Mouse (Mus musculus) limb, embryonic 12.5 days (tissue): Measurements from ENCODE around the gene Mbd3. TPM values are rescaled to one million over a fixed set of nuclear protein-coding genes. Genes with fewer than 3 reads are reported as not detected.

Experiments used
- ATAC-seq: fragments of 200-750 bp; cut with Nextera tagmentation; 2 replicates; pipeline ENCODE4 v1.8.0; 2017; ENCODE audit warnings: low read depth, moderate TSS enrichment; ENCODE audit not compliant: insufficient number of reproducible peaks, insufficient read depth, low FRiP score, low TSS enrichment
- H3K27ac ChIP-seq: fragments of 300-500 bp; sonication (generic); 2 replicates; pipeline ENCODE4 v1.5.1; 2016; ENCODE audit warnings: mild to moderate bottlenecking, moderate library complexity
- H3K27me3 ChIP-seq: fragments of 300-500 bp; sonication (generic); 2 replicates; pipeline ENCODE4 v1.6.1; 2016; ENCODE audit warnings: mild to moderate bottlenecking, moderate library complexity
- H3K36me3 ChIP-seq: fragments of 300-500 bp; sonication (generic); 2 replicates; pipeline ENCODE4 v1.6.1; 2016; ENCODE audit warnings: mild to moderate bottlenecking, moderate library complexity
- H3K4me1 ChIP-seq: fragments of 300-500 bp; sonication (generic); replicated peaks from 2 replicates; pipeline ENCODE4 v1.6.1; 2016
- H3K4me2 ChIP-seq: fragments of 300-500 bp; sonication (generic); 2 replicates; pipeline ENCODE4 v1.6.1; 2016; ENCODE audit warnings: mild to moderate bottlenecking, moderate library complexity
- H3K4me3 ChIP-seq: fragments of 300-500 bp; sonication (generic); replicated peaks from 2 replicates; pipeline ENCODE4 v1.5.1; 2016; ENCODE audit warnings: mild to moderate bottlenecking
- H3K9ac ChIP-seq: fragments of 300-500 bp; sonication (generic); replicated peaks from 2 replicates; pipeline ENCODE4 v1.6.1; 2016; ENCODE audit warnings: mild to moderate bottlenecking, moderate library complexity
- H3K9me3 ChIP-seq: fragments of 300-500 bp; sonication (generic); 2 replicates; pipeline ENCODE4 v1.6.1; 2016; ENCODE audit warnings: mild to moderate bottlenecking, moderate library complexity
- WGBS: fragments of 180-500 bp; shearing (Covaris S2); methylation state at CpG from one replicate; pipeline ENCODE4 v1.1.7; 2016; 5-methylcytosine and 5-hydroxymethylcytosine counted together
- polyA plus RNA-seq: library from polyadenylated mRNA; unstranded; fragments of >200 nt; fragmentation: Nextera tagmentation; extraction: Ambion mirVana; gene quantifications from 2 replicates; pipeline ENCODE4 v1.2.1, GENCODE M21; 2016

Mbd3 gene
- 361 and 364 TPM in 2 replicates for polyA plus RNA-seq

DNA sequence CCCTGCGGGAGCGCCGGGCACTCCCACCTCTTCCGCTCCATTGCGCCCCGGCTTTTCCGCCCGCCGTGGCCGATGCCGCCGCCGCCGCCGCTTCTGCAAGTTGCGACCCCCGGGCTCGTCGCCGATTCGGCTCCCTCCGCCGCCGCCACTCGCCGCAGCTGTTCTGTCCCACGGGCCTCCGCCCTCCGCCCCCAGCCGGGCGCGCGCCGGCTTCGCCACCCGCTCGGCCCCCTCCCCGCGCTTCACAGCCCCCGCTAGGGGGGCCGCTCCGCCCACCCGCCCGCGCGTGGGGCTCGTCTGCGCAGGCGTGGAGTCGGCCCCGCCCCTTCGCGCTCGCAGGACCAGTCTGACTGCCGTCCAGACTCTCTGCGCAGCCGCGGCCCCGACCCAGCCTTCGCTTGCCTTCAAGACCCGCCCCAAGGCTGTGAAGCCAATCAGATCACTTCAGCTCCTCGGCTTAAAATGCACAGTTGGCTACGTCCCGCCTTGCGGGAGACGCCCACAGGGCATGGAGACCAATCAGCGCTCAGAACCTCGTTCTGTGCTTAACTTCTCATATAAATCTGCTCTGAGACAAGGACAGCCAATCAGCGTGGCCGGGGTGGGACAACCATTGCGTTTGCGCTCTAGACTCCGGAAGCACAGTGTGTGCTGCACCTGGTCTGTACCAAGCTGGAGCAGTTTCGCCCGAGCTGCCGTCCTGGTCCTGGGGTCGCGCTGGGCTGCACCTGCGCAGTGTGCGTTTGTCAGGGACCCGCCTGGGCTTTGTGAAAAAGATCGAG, at the start of gene Mbd3:
Gene Mbd3, minus strand, starts transcription at position 360 of the 782 bp plus-strand sequence.
- Histone ChIP-seq H3K9ac (peak within 1 kb of the TSS; percentile 95), H3K4me3 (peak within 1 kb of the TSS; percentile 74), H3K27me3 (no peaks in the 10 kb centered on the region), H3K36me3 (peaks cover 68% of the 10 kb centered on the region), H3K4me2 (peak within 1 kb of the TSS; percentile 88), H3K27ac (peak within 1 kb of the TSS; percentile 99), H3K4me1 (peaks cover 33% of the 10 kb centered on the region), H3K9me3 (0 out of 2 replicates have a peak, but pooled peaks cover 5% of the 10 kb centered on the region)
- peak; percentile 97 for ATAC-seq
- under 1% methylated on average over 82 of the region's 82 CpGs for WGBS

DNA sequence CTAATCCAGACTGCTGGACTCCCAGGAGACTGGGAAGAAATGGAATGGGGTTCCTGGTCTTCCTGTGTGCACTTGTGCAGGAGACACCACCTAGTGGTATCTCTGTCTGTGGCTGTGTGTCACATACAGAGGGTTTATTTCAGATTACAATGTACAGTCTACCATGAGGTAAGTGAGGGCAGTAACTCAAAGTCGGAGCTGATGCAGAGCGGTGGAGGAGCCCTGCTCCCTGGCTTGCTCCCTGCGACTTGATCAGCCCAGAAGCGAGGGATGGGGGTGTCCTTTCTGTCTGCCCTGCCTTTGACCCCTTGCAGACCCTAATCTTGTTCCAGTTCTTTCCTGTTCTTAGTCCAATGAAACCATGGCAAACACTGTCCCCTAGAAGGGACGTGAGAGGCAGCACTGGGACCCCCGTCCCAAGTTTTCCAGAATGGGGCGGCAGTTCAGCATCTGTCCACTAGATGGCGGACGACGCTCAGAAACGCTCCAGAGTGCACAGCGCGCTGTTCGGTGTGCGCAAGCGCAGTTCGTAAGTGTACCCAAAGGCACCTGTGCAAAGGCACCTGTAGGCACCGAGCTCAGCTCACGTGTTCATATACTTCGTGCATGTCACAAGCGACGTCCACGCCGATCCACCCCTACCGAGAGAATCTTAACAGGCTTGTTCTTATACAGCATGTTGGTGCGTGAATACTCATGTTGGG, 46.7 kb upstream of the Mbd3 start:
- H3K27me3 ChIP-seq: peaks cover 80% of the 10 kb centered on the region
- no peak overlapping the region for H3K27ac ChIP-seq
- peaks cover 6% of the 10 kb centered on the region; the same call in 1 of the 2 replicates for H3K4me1 ChIP-seq
- no peaks in the 10 kb centered on the region for H3K9me3 ChIP-seq
- WGBS: 7% methylated on average over 26 of the region's 26 CpGs
- ATAC-seq: peak; percentile 29; the same call in 1 of the 2 replicates
- no peak overlapping the region for H3K4me3 ChIP-seq
- no peak overlapping the region for H3K4me2 ChIP-seq
- H3K36me3 ChIP-seq: no peaks in the 10 kb centered on the region
- H3K9ac ChIP-seq: no peak overlapping the region

DNA sequence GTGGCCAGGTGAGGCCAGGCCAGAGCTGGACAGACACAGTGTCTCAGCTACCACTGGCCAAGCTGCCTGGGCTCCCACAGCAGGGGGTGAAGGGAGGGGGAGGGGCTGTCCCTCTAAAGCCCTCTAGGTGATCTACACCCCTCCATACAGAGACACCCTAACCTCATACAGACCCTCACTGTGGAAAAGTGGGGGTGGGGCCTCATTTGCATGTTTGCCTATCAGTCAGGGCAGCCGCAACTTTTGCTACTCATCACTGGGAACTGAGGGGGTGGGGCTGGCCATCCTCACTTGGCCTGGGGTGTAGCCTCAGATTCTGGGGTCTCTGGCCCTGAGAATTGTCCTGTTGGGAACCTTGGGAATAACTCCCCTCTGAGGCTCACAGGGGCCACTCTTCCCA, 45.7 kb upstream of the Mbd3 start:
- H3K9ac ChIP-seq: no peak overlapping the region
- WGBS: 50% methylated on average over 1 of the region's 1 CpGs
- H3K4me1 ChIP-seq: peaks cover 6% of the 10 kb centered on the region; the same call in 1 of the 2 replicates
- no peaks in the 10 kb centered on the region for H3K9me3 ChIP-seq
- no peak overlapping the region for H3K4me2 ChIP-seq
- H3K27ac ChIP-seq: no peak overlapping the region
- no peak for ATAC-seq
- H3K36me3 ChIP-seq: no peaks in the 10 kb centered on the region
- peaks cover 72% of the 10 kb centered on the region for H3K27me3 ChIP-seq
- H3K4me3 ChIP-seq: no peak overlapping the region

DNA sequence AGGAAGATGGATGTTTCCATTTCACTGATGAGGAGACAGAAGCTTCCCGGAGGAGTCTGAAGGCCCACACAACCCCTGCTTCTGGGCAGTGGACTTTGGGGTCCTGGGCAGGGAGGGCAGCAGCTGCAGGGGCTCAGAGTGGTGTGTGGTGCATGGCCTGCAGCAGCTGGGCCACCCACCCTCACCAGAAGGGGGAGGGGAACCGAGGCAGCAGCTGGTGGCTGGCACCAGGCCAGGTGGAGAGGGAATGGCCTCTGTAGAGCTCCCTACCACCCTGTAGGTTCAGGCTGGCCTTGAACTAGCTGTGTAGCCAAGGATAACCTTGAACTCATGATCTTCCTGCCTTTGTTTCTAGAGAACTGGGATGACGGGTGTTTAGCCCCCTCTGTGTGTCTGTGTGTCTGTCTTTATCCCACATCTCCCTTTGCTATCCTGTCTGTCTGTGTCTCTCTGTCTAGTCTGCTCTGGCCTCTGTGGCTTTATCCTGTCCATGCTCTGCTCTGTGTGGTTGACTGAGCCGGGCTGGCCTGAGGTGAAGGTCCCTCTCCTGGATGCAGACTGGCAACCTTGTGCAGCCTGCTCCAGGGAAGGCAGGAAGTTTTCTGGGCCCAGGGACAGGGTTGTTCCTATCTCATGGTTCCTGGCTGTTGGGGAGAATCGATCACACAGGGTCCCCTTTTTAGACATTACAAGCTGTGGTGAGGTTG, 45.1 kb upstream of the Mbd3 start:
- ATAC-seq: no peak
- Histone ChIP-seq H3K9ac (0 out of 2 replicates have a peak overlapping the region, but pooled peaks have one; percentile 23), H3K4me1 (peaks cover 6% of the 10 kb centered on the region; the same call in 1 of the 2 replicates), H3K9me3 (no peaks in the 10 kb centered on the region), H3K4me2 (no peak overlapping the region), H3K27ac (no peak overlapping the region), H3K36me3 (no peaks in the 10 kb centered on the region), H3K4me3 (no peak overlapping the region), H3K27me3 (peaks cover 66% of the 10 kb centered on the region)
- WGBS: 47% methylated on average over 5 of the region's 5 CpGs

DNA sequence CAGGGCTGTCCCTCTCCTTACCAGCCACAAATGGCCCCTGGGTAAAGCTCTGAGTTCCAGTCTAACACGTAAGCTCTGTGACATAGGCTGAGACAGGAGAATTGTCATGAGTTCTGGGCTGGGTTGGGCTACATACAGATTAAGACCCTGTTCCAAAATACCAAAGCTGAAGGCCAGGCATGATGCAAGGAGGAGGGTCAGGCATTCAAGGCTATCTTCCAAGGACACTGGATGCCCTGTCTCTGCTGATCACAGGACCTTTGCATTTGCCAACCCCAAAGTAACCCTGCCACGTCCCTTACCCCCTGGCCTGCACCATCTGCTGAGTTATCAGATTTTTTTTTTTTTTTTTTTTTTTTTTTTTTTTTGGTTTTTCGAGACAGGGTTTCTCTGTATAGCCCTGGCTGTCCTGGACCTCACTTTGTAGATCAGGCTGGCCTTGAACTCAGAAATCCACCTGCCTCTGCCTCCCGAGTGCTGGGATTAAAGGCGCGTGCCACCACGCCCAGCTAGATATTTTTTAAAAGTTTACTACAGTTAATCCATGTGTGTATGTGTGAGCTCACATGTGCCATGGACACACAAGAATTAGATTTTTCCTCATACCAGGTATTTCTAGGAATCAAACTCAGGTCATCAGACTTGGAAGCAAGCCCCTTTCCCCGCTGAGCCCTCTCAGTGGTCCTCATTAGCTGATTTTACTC, 44.4 kb upstream of the Mbd3 start:
- H3K4me1 ChIP-seq: peaks cover 6% of the 10 kb centered on the region; the same call in 1 of the 2 replicates
- H3K27me3 ChIP-seq: peaks cover 58% of the 10 kb centered on the region
- ATAC-seq: no peak
- H3K4me3 ChIP-seq: no peak overlapping the region
- 0 out of 2 replicates have a peak overlapping the region, but pooled peaks have one; percentile 23 for H3K9ac ChIP-seq
- H3K9me3 ChIP-seq: no peaks in the 10 kb centered on the region
- no peak overlapping the region for H3K4me2 ChIP-seq
- H3K36me3 ChIP-seq: no peaks in the 10 kb centered on the region
- WGBS: 81% methylated on average over 8 of the region's 8 CpGs
- H3K27ac ChIP-seq: no peak overlapping the region

DNA sequence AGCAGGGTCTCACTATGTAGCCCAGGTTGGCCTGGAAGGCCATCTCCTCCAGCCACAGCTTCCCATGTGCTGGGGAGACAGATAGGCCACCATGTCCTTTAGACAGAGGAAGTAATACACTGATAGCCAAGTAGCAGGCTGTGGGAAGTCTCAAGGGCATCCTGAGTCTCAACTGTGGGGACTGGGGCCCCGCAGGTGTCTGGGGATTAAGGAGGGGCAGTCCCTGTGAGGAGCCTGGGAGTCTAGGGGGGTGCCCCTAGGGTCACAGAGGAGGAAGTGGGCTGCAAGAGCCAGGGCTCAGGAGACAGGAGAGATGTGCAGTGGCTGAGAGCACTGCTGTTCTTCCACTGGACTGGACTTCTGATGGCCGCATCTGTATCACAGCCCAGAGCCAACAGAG, 43.6 kb upstream of the Mbd3 start:
- Histone ChIP-seq H3K27ac (no peak overlapping the region), H3K36me3 (no peaks in the 10 kb centered on the region), H3K4me1 (peaks cover 6% of the 10 kb centered on the region; the same call in 1 of the 2 replicates), H3K9ac (no peak overlapping the region), H3K9me3 (no peaks in the 10 kb centered on the region), H3K4me2 (no peak overlapping the region), H3K4me3 (no peak overlapping the region), H3K27me3 (peaks cover 54% of the 10 kb centered on the region)
- ATAC-seq: no peak
- WGBS: 52% methylated on average over 2 of the region's 2 CpGs

DNA sequence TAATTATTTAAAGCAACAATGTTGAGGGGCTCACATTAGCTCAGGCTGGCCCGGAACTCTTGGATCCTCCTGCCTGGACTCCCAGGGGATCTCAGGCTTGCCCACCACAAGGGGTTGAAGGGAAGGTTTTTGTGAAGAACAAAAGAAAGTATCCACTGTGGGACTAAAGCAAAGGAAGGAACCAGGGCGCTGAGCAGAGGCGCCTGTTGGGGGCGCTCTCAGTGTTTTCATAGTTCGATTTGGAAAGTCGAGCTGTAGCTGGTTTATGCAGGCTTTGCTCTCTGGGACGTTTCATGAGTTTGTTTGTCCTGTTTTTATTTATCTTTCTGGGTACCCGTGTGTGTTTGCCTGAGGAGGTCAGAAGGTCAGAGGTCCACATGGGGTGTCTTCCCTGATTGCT, 42.2 kb upstream of the Mbd3 start:
- WGBS: 60% methylated on average over 8 of the region's 8 CpGs
- ATAC-seq: no peak

DNA sequence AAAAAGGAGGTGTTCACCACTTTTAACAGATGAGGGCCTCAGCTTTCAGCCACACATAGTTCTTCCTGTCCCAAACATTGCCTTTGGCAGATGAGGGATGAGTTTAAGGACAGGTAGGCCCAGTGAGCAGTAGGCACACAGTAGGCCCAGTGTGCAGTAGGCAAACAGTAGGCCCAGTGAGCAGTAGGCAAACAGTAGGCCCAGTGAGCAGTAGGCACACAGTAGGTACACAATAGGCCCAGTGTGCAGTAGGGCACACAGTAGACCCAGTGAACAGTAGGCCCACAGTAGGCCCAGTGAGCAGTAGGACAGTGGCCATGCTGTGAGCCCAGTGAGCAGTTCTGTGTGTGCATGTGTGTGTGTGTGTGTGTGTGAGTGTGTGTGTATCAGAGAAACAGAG, 40.7 kb upstream of the Mbd3 start:
- Histone ChIP-seq H3K4me3 (no peak overlapping the region), H3K4me2 (no peak overlapping the region), H3K9ac (0 out of 2 replicates have a peak overlapping the region, but pooled peaks have one; percentile 34), H3K27ac (no peak overlapping the region), H3K9me3 (no peaks in the 10 kb centered on the region), H3K27me3 (peaks cover 34% of the 10 kb centered on the region), H3K36me3 (no peaks in the 10 kb centered on the region), H3K4me1 (peaks cover 9% of the 10 kb centered on the region; the same call in 1 of the 2 replicates)
- no peak for ATAC-seq

More for the DNA sequence above, 42.2 kb upstream of the Mbd3 start:
- peaks cover 6% of the 10 kb centered on the region; the same call in 1 of the 2 replicates for H3K4me1 ChIP-seq
- H3K4me3 ChIP-seq: no peak overlapping the region
- H3K4me2 ChIP-seq: no peak overlapping the region
- no peak overlapping the region for H3K9ac ChIP-seq
- H3K36me3 ChIP-seq: no peaks in the 10 kb centered on the region
- peaks cover 46% of the 10 kb centered on the region for H3K27me3 ChIP-seq
- no peak overlapping the region for H3K27ac ChIP-seq
- no peaks in the 10 kb centered on the region for H3K9me3 ChIP-seq

DNA sequence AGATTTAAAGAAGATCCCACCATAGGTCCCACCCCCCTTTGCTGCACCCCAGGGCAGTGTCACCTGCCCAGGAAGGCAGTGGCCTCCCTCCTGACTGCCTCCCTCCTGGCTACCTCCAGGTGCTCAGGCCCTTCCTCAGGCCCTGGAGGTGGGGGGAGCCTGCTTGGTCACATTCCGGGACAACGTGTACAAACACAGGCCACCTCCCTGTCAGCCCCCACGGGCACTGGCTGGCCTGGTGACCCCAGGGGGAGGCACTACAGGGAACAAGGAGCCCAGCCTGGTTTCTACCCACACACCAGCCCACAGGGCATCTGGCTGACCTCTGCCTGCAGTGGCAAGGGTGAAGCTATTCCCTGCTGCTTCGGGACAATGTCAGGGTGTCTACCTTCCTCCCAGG, 38.6 kb upstream of the Mbd3 start:
- ATAC-seq: no peak
- Histone ChIP-seq H3K4me1 (0 out of 2 replicates have a peak, but pooled peaks cover 3% of the 10 kb centered on the region), H3K4me3 (no peak overlapping the region), H3K9me3 (no peaks in the 10 kb centered on the region), H3K4me2 (no peak overlapping the region), H3K9ac (no peak overlapping the region), H3K36me3 (no peaks in the 10 kb centered on the region), H3K27me3 (peaks cover 17% of the 10 kb centered on the region), H3K27ac (no peak overlapping the region)
- WGBS: 68% methylated on average over 4 of the region's 4 CpGs

DNA sequence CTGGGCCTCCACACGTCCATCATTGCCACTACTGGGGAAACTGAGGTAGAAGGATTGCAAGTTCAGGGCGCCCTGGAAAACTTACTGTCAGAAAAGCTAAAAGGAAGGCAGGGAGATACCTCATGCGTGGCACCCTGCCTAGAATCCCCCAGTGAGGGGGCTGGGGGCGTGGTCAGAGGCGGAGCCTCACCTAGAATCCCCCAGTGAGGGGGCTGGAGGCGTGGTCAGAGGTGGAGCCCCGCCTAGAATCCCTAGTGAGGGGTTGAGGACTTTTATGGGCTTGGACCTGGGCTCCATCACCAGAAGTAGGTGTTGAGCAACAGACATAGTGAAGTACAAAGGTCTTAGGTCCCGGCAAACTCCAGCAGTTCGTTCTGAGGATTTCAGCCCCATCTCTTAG, 36.9 kb upstream of the Mbd3 start:
- Histone ChIP-seq H3K36me3 (0 out of 2 replicates have a peak, but pooled peaks cover under 1% of the 10 kb centered on the region), H3K27ac (no peak overlapping the region), H3K4me2 (0 out of 2 replicates have a peak overlapping the region, but pooled peaks have one; percentile 3), H3K4me3 (no peak overlapping the region), H3K9me3 (no peaks in the 10 kb centered on the region), H3K27me3 (peaks cover 9% of the 10 kb centered on the region), H3K9ac (no peak overlapping the region), H3K4me1 (peaks cover 11% of the 10 kb centered on the region)
- 11% methylated on average over 9 of the region's 9 CpGs for WGBS
- no peak for ATAC-seq
